Mouse (Mus musculus) neural tube, embryonic 12.5 days (tissue): ENCODE results near the gene Tor2a. TPM values are rescaled to one million over a fixed set of nuclear protein-coding genes. Genes with fewer than 3 reads are reported as not detected.

Source experiments
- ATAC-seq: fragments of 200-750 bp; cut with Nextera tagmentation; 2 replicates; pipeline ENCODE4 v1.8.0; 2017; ENCODE audit warnings: low read depth, mild to moderate bottlenecking, moderate TSS enrichment, moderate library complexity; ENCODE audit not compliant: low FRiP score
- H3K27ac ChIP-seq: fragments of 300-500 bp; sonication (generic); 2 replicates; pipeline ENCODE4 v1.5.1; 2016
- H3K27me3 ChIP-seq: fragments of 300-500 bp; sonication (generic); replicated peaks from 2 replicates; pipeline ENCODE4 v1.6.1; 2016; ENCODE audit warnings: mild to moderate bottlenecking
- H3K36me3 ChIP-seq: fragments of 300-500 bp; sonication (generic); 2 replicates; pipeline ENCODE4 v1.6.1; 2016; ENCODE audit warnings: mild to moderate bottlenecking
- H3K4me1 ChIP-seq: fragments of 300-500 bp; sonication (generic); 2 replicates; pipeline ENCODE4 v1.6.1; 2016
- H3K4me2 ChIP-seq: fragments of 300-500 bp; sonication (generic); replicated peaks from 2 replicates; pipeline ENCODE4 v1.6.1; 2016; ENCODE audit warnings: mild to moderate bottlenecking
- H3K4me3 ChIP-seq: fragments of 300-500 bp; sonication (generic); 2 replicates; pipeline ENCODE4 v1.5.1; 2016
- H3K9ac ChIP-seq: fragments of 300-500 bp; sonication (generic); 2 replicates; pipeline ENCODE4 v1.6.1; 2016; ENCODE audit warnings: mild to moderate bottlenecking
- H3K9me3 ChIP-seq: fragments of 300-500 bp; sonication (generic); 2 replicates; pipeline ENCODE4 v1.6.1; 2016; ENCODE audit warnings: mild to moderate bottlenecking
- WGBS: fragments of 180-500 bp; shearing (Covaris S2); methylation state at CpG from one replicate; pipeline ENCODE4 v1.1.7; 2016; 5-methylcytosine and 5-hydroxymethylcytosine counted together
- polyA plus RNA-seq: library from polyadenylated mRNA; unstranded; fragments of >200 nt; fragmentation: Nextera tagmentation; extraction: Ambion mirVana; gene quantifications from 2 replicates; pipeline ENCODE4 v1.2.1, GENCODE M21; 2016

Tor2a gene
- polyA plus RNA-seq, 1 experiment from 2014 or later: 56.1 TPM

GRCm38 (mm10) chr2:32771886-32772285 lies 14.9 kb downstream of the Tor2a start:
- Histone ChIP-seq H3K9me3 (no peaks in the 10 kb centered on the region), H3K27me3 (0 out of 2 replicates have a peak, but pooled peaks cover 4% of the 10 kb centered on the region), H3K36me3 (no peaks in the 10 kb centered on the region), H3K9ac (no peak overlapping the region), H3K27ac (no peak overlapping the region), H3K4me3 (no peak overlapping the region), H3K4me1 (peaks cover 22% of the 10 kb centered on the region), H3K4me2 (no peak overlapping the region)
- WGBS: 32% methylated on average over 12 of the region's 12 CpGs
- ATAC-seq: no peak

GRCm38 (mm10) chr2:32772626-32773279 lies 15.7 kb downstream of the Tor2a start:
- 85% methylated on average over 8 of the region's 8 CpGs for WGBS
- Histone ChIP-seq H3K27me3 (0 out of 2 replicates have a peak, but pooled peaks cover 6% of the 10 kb centered on the region), H3K4me1 (peaks cover 18% of the 10 kb centered on the region), H3K27ac (no peak overlapping the region), H3K4me2 (no peak overlapping the region), H3K36me3 (no peaks in the 10 kb centered on the region), H3K9me3 (no peaks in the 10 kb centered on the region), H3K4me3 (no peak overlapping the region), H3K9ac (no peak overlapping the region)
- no peak for ATAC-seq

- peak within 1 kb of the TSS; percentile 60 for H3K4me3 ChIP-seq
- under 1% methylated on average over 46 of the region's 46 CpGs for WGBS
- no peak within 1 kb of the TSS for H3K27ac ChIP-seq
- ATAC-seq: peak; percentile 97
- H3K4me1 ChIP-seq: peaks cover 18% of the 10 kb centered on the region
- H3K9ac ChIP-seq: peak within 1 kb of the TSS; percentile 45; the same call in 1 of the 2 replicates
- H3K36me3 ChIP-seq: no peaks in the 10 kb centered on the region
- H3K4me2 ChIP-seq: peak within 1 kb of the TSS; percentile 69
- H3K27me3 ChIP-seq: 0 out of 2 replicates have a peak, but pooled peaks cover 6% of the 10 kb centered on the region
- H3K9me3 ChIP-seq: no peaks in the 10 kb centered on the region
Observed at GRCm38 (mm10) chr2:32775359-32776074, 18.5 kb downstream of the Tor2a start, which contains the start of the genes Ttc16 and Ptrh1. TSS of gene Ttc16 (minus strand) at chr2:32775633. TSS of gene Ptrh1 (plus strand) at chr2:32775786.

- no peak for ATAC-seq
- peaks cover 18% of the 10 kb centered on the region for H3K4me1 ChIP-seq
- H3K27ac ChIP-seq: no peak overlapping the region
- no peaks in the 10 kb centered on the region for H3K9me3 ChIP-seq
- WGBS: 19% methylated on average over 22 of the region's 22 CpGs
- 0 out of 2 replicates have a peak, but pooled peaks cover 6% of the 10 kb centered on the region for H3K27me3 ChIP-seq
- H3K4me2 ChIP-seq: peak overlapping the region; percentile 69
- 0 out of 2 replicates have a peak overlapping the region, but pooled peaks have one; percentile 36 for H3K9ac ChIP-seq
- H3K36me3 ChIP-seq: no peaks in the 10 kb centered on the region
- H3K4me3 ChIP-seq: peak overlapping the region; percentile 60
Observed at GRCm38 (mm10) chr2:32776192-32776591, 19.2 kb downstream of the Tor2a start.

- H3K4me3 ChIP-seq: no peak overlapping the region
- H3K27me3 ChIP-seq: 0 out of 2 replicates have a peak, but pooled peaks cover 6% of the 10 kb centered on the region
- H3K36me3 ChIP-seq: no peaks in the 10 kb centered on the region
- no peak overlapping the region for H3K9ac ChIP-seq
- no peak overlapping the region for H3K4me2 ChIP-seq
- WGBS: 93% methylated on average over 6 of the region's 6 CpGs
- ATAC-seq: no peak
- peaks cover 14% of the 10 kb centered on the region for H3K4me1 ChIP-seq
- H3K9me3 ChIP-seq: no peaks in the 10 kb centered on the region
- no peak overlapping the region for H3K27ac ChIP-seq
Observed at GRCm38 (mm10) chr2:32778081-32778480, 21.0 kb downstream of the Tor2a start.

- H3K27me3 ChIP-seq: 0 out of 2 replicates have a peak, but pooled peaks cover 6% of the 10 kb centered on the region
- WGBS: 20% methylated on average over 8 of the region's 8 CpGs
- ATAC-seq: no peak
- peaks cover 14% of the 10 kb centered on the region for H3K4me1 ChIP-seq
- no peak overlapping the region for H3K9ac ChIP-seq
- H3K4me3 ChIP-seq: no peak overlapping the region
- H3K27ac ChIP-seq: no peak overlapping the region
- H3K9me3 ChIP-seq: no peaks in the 10 kb centered on the region
- H3K36me3 ChIP-seq: no peaks in the 10 kb centered on the region
- H3K4me2 ChIP-seq: no peak overlapping the region
Observed at GRCm38 (mm10) chr2:32779131-32779530, 22.1 kb downstream of the Tor2a start.

GRCm38 (mm10) chr2:32779714-32780113 lies 22.7 kb downstream of the Tor2a start:
- Histone ChIP-seq H3K4me2 (no peak overlapping the region), H3K9me3 (no peaks in the 10 kb centered on the region), H3K4me3 (no peak overlapping the region), H3K4me1 (peaks cover 14% of the 10 kb centered on the region), H3K36me3 (no peaks in the 10 kb centered on the region), H3K9ac (no peak overlapping the region), H3K27ac (no peak overlapping the region), H3K27me3 (0 out of 2 replicates have a peak, but pooled peaks cover 6% of the 10 kb centered on the region)
- WGBS: 91% methylated on average over 6 of the region's 6 CpGs
- no peak for ATAC-seq

- Histone ChIP-seq H3K27me3 (0 out of 2 replicates have a peak, but pooled peaks cover 4% of the 10 kb centered on the region), H3K9ac (no peak overlapping the region), H3K27ac (no peak overlapping the region), H3K4me2 (no peak overlapping the region), H3K4me1 (peaks cover under 1% of the 10 kb centered on the region; the same call in 1 of the 2 replicates), H3K36me3 (no peaks in the 10 kb centered on the region), H3K4me3 (no peak overlapping the region), H3K9me3 (no peaks in the 10 kb centered on the region)
- WGBS: 78% methylated on average over 6 of the region's 6 CpGs
- ATAC-seq: no peak
Observed at GRCm38 (mm10) chr2:32781710-32782109, 24.7 kb downstream of the Tor2a start.

GRCm38 (mm10) chr2:32784048-32784681 lies 27.1 kb downstream of the Tor2a start, which contains the start of gene Cfap157:
TSS of gene Cfap157 (minus strand) at chr2:32784428.
- no peak for ATAC-seq
- Histone ChIP-seq H3K4me3 (no peak within 1 kb of the TSS), H3K9me3 (no peaks in the 10 kb centered on the region), H3K9ac (no peak within 1 kb of the TSS), H3K27me3 (no peaks in the 10 kb centered on the region), H3K27ac (no peak within 1 kb of the TSS), H3K4me2 (no peak within 1 kb of the TSS), H3K36me3 (peaks cover 6% of the 10 kb centered on the region; the same call in 1 of the 2 replicates), H3K4me1 (no peaks in the 10 kb centered on the region)
- WGBS: 75% methylated on average over 4 of the region's 4 CpGs

- Histone ChIP-seq H3K9ac (no peak overlapping the region), H3K4me1 (no peaks in the 10 kb centered on the region), H3K27me3 (no peaks in the 10 kb centered on the region), H3K27ac (no peak overlapping the region), H3K4me2 (no peak overlapping the region), H3K4me3 (no peak overlapping the region), H3K9me3 (no peaks in the 10 kb centered on the region), H3K36me3 (peaks cover 17% of the 10 kb centered on the region)
- ATAC-seq: no peak
- whole genome bisulfite sequencing: 59% methylated on average over 6 of the region's 6 CpGs
Observed at GRCm38 (mm10) chr2:32787176-32787575, 30.1 kb downstream of the Tor2a start.

- no peak for ATAC-seq
- no peak overlapping the region for H3K27ac ChIP-seq
- no peaks in the 10 kb centered on the region for H3K9me3 ChIP-seq
- H3K9ac ChIP-seq: no peak overlapping the region
- no peak overlapping the region for H3K4me3 ChIP-seq
- peaks cover 30% of the 10 kb centered on the region for H3K36me3 ChIP-seq
- no peak overlapping the region for H3K4me2 ChIP-seq
- no peaks in the 10 kb centered on the region for H3K27me3 ChIP-seq
- H3K4me1 ChIP-seq: no peaks in the 10 kb centered on the region
- WGBS: 68% methylated on average over 2 of the region's 2 CpGs
Observed at GRCm38 (mm10) chr2:32788581-32788980, 31.5 kb downstream of the Tor2a start.

GRCm38 (mm10) chr2:32791297-32791696 lies 34.3 kb downstream of the Tor2a start:
- no peak overlapping the region for H3K27ac ChIP-seq
- H3K4me2 ChIP-seq: no peak overlapping the region
- H3K9ac ChIP-seq: no peak overlapping the region
- 88% methylated on average over 6 of the region's 6 CpGs for WGBS
- H3K27me3 ChIP-seq: no peaks in the 10 kb centered on the region
- no peaks in the 10 kb centered on the region for H3K4me1 ChIP-seq
- H3K4me3 ChIP-seq: no peak overlapping the region
- H3K36me3 ChIP-seq: peaks cover 55% of the 10 kb centered on the region
- ATAC-seq: no peak
- no peaks in the 10 kb centered on the region for H3K9me3 ChIP-seq
